Mouse (Mus musculus) C2C12 (cell line): ENCODE results near the gene Sqstm1.

Experiments used
- CEBPB ChIP-seq: IDR thresholded peaks from one replicate; pipeline ENCODE4 v1.6.1; 2011; ENCODE audit warnings: low read depth, mild to moderate bottlenecking, control low read depth, moderate library complexity
- CTCF ChIP-seq: IDR thresholded peaks from one replicate; pipeline ENCODE4 v1.5.1; 2011; ENCODE audit not compliant: control insufficient read depth, insufficient read depth, insufficient read length

DNA sequence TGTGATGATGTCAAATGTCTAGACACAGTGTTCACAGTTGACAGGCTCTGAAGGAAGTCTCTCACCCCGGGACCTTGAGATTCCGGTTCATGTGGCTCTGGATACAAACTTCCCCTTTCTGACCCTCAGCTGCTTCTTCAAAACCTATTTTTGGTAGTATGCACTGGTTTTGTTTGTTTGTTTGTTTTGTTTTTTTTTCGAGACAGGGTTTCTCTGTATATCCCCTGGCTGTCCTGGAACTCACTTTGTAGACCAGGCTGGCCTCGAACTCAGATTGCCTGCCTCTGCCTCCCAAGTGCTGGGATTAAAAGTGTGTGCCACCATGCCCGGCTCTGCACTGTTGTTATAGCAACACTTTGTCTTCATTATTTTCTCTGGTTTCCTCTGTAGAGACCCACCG, 33.3 kb upstream of the Sqstm1 start:
- TF ChIP-seq CTCF (no peak), CEBPB (no peak)
